Mouse (Mus musculus) C2C12 (cell line): ENCODE measurements around the gene Vamp4. TPM values are rescaled to one million over a fixed set of nuclear protein-coding genes. Genes with fewer than 3 reads are reported as not detected.

Experiments used
- H3K27me3 ChIP-seq: one replicate; pipeline ENCODE4 v1.6.1; 2011; ENCODE audit not compliant: control insufficient read depth, insufficient read depth, insufficient read length
- H3K36me3 ChIP-seq: one replicate; pipeline ENCODE4 v1.6.1; 2011; ENCODE audit not compliant: control insufficient read depth, insufficient read depth
- H3K4me3 ChIP-seq: one replicate; pipeline ENCODE4 v1.5.1; 2011; ENCODE audit warnings: mild to moderate bottlenecking, control low read depth; ENCODE audit not compliant: poor library complexity, insufficient read depth, severe bottlenecking
- H3K79me2 ChIP-seq: one replicate; pipeline ENCODE4 v1.6.1; 2011; ENCODE audit not compliant: control insufficient read depth, insufficient read depth
- H3K79me3 ChIP-seq: one replicate; pipeline ENCODE4 v1.6.1; 2011; ENCODE audit warnings: low read depth, control low read depth
- H3ac ChIP-seq: one replicate; pipeline ENCODE3; 2011; ENCODE audit warnings: low read depth; ENCODE audit not compliant: control insufficient read depth, insufficient read length
- CEBPB ChIP-seq: IDR thresholded peaks from one replicate; pipeline ENCODE4 v1.6.1; 2011; ENCODE audit warnings: low read depth, mild to moderate bottlenecking, control low read depth, moderate library complexity
- CTCF ChIP-seq: IDR thresholded peaks from one replicate; pipeline ENCODE4 v1.5.1; 2011; ENCODE audit not compliant: control insufficient read depth, insufficient read depth, insufficient read length
- FOSL1 ChIP-seq: IDR thresholded peaks from one replicate; pipeline ENCODE4 v1.8.0; 2011; ENCODE audit warnings: mild to moderate bottlenecking, low read length; ENCODE audit not compliant: poor library complexity, insufficient read depth, severe bottlenecking
- MAX ChIP-seq: IDR thresholded peaks from one replicate; pipeline ENCODE4 v1.6.1; 2011; ENCODE audit warnings: mild to moderate bottlenecking, control low read depth
- MYOD1 ChIP-seq: IDR thresholded peaks from one replicate; pipeline ENCODE4 v1.6.1; 2011; ENCODE audit warnings: low read depth; ENCODE audit not compliant: control insufficient read depth, insufficient read length
- MYOG ChIP-seq: IDR thresholded peaks from one replicate; pipeline ENCODE4 v1.6.1; 2011; ENCODE audit not compliant: control insufficient read depth, insufficient read length; ENCODE audit errors: extremely low read depth
- USF1 ChIP-seq: IDR thresholded peaks from one replicate; pipeline ENCODE4 v1.6.1; 2011; ENCODE audit warnings: low read depth, mild to moderate bottlenecking, control low read depth, moderate library complexity
- polyA plus RNA-seq: library from polyadenylated mRNA; unstranded; fragments of >200 nt; fragmentation: generic; extraction: Trizol; gene quantifications from one replicate; pipeline ENCODE4 v1.2.1, GENCODE M21; 2012; ENCODE audit warnings: missing spikeins

The Vamp4 gene
- polyA plus RNA-seq, 1 experiment = 12.3 TPM

DNA sequence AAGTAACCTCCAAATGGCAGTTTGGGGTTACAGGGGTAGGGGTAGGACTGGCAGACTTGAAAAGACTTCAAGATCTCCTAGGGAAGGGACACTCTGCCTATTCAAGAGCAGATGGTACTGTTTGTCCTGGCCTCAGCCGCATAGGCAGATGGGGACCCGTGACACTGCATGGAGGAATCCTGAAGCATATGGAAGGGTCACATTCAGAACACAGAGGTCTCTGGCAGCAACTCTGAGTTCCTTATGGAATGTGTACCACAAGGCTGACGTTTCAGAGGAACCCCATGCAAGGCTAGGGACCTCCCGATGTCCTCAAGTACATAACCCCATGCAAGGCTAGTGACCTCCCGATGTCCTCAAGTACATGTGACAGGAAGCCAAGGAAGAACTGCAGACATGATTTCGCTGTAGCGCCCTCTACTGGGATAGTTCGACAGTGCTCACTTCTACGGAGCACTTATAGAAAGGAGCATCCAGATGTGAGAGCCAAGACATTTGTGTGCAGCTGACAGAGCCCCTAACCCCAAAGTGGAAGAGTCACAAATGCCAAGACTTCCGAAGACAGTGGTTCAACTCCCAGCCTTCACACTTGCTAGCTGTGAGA lies 75.9 kb downstream of the Vamp4 start:
- Histone ChIP-seq H3K79me3 (no peaks in the 10 kb centered on the region), H3ac (no peak overlapping the region), H3K36me3 (no peaks in the 10 kb centered on the region), H3K79me2 (no peaks in the 10 kb centered on the region), H3K4me3 (no peak overlapping the region), H3K27me3 (peaks cover 5% of the 10 kb centered on the region)
- no peak for TF ChIP-seq MYOG
- TF ChIP-seq FOSL1 = no peak
- TF ChIP-seq CEBPB = no peak
- TF ChIP-seq CTCF = no peak
- no peak for TF ChIP-seq MYOD1
- no peak for TF ChIP-seq MAX
- TF ChIP-seq USF1 = no peak

- H3K36me3 ChIP-seq = no peaks in the 10 kb centered on the region
- no peak overlapping the region for H3ac ChIP-seq
- no peaks in the 10 kb centered on the region for H3K79me3 ChIP-seq
- TF ChIP-seq FOSL1 (no peak), CEBPB (no peak), MYOD1 (no peak), MAX (no peak), CTCF (no peak), USF1 (no peak), MYOG (no peak)
- H3K27me3 ChIP-seq = peaks cover 5% of the 10 kb centered on the region
- H3K4me3 ChIP-seq = no peak overlapping the region
- H3K79me2 ChIP-seq = no peaks in the 10 kb centered on the region
Observed at GRCm38 (mm10) chr1:162648416-162648815, 78.1 kb downstream of the Vamp4 start.

Other genes with a start within 250 kb of the Vamp4 start
- gene Dnm3, start 92.5 kb upstream of the Vamp4 start, polyA plus RNA-seq = 1.6 TPM
- gene Mettl13, start 22.0 kb upstream of the Vamp4 start, polyA plus RNA-seq = 21.2 TPM
- gene Myoc, start 68.6 kb downstream of the Vamp4 start, polyA plus RNA-seq = not detected
- gene Myocos, start 87.7 kb downstream of the Vamp4 start, polyA plus RNA-seq = not detected
- 35.2 TPM for gene Prrc2c, start 170.0 kb downstream of the Vamp4 start, polyA plus RNA-seq
- gene Fmo4, start 243.5 kb downstream of the Vamp4 start, polyA plus RNA-seq = 0.06 TPM